Mouse (Mus musculus) Patski (cell line): ENCODE data around the gene 9930021J03Rik. TPM values are rescaled to one million over a fixed set of nuclear protein-coding genes. Genes with fewer than 3 reads are reported as not detected.

ENCODE experiments used
- ATAC-seq: fragments of 100-300 bp; one replicate; pipeline ENCODE4 v1.8.0; 2021
- CTCF ChIA-PET: fragments of 350-600 bp; sonication (Branson Sonifier 250); formaldehyde crosslinking; loops from one replicate; lab custom pipeline; 2022; ENCODE audit warnings: inconsistent platforms; lab: Charles Lee
- POLR2A ChIA-PET: fragments of 350-600 bp; sonication (Branson Sonifier 250); formaldehyde crosslinking; loops from one replicate; lab custom pipeline; 2022; ENCODE audit warnings: antibody characterized with exemption, inconsistent platforms; lab: Charles Lee
- DNase-seq: peaks from one replicate; pipeline ENCODE4 v3.0.0-alpha.2; 2011; ENCODE audit warnings: low read depth, low spot score
- H3K27me3 ChIP-seq: fragments of 371-371 bp; one replicate; pipeline ENCODE4 v1.5.1; 2021
- CTCF ChIP-seq: fragments of 100-300 bp; IDR thresholded peaks from one replicate; pipeline ENCODE4 v1.5.1; 2021
- in situ Hi-C: fragments of 300-500 bp; cut with MboI; formaldehyde crosslinking; loops from 3 replicates; pipeline ENCODE4 v1.11.1; 2018; ENCODE audit warnings: low pct_unique_long_range_greater_than_20kb, mixed read lengths
- polyA plus RNA-seq: library from polyadenylated mRNA; unstranded; gene quantifications from one replicate; pipeline ENCODE4 v1.2.3, GENCODE M21; 2021

Gene 9930021J03Rik
- polyA plus RNA-seq, 1 experiment from 2014 or later = 27.8 TPM

- in situ Hi-C loops = loop anchor here (5.0 to 25.0 kb wide), 2 partner anchors 146 to 311 kb away; no protein-coding TSS in a partner anchor
- no peaks in the 10 kb centered on the region for H3K27me3 ChIP-seq
- TF ChIP-seq CTCF = no peak
- ATAC-seq (no peak), DNase-seq (no peak)
- ChIA-PET CTCF (interaction anchor here (1.1 to 1.2 kb wide), 2 partner anchors 18 to 23 kb away, joined by 3 read pairs; no protein-coding TSS in a partner anchor), POLR2A (interaction anchor here (0.7 kb wide), 1 partner anchor 80 kb away, joined by 3 read pairs; no protein-coding TSS in a partner anchor)
Measured at GRCm38 (mm10) chr19:29676479-29677193, 129.2 kb downstream of the 9930021J03Rik start.

- ChIA-PET POLR2A (no interaction called here), CTCF (interaction anchor here (0.7 kb wide), 1 partner anchor 8 kb away, joined by 4 read pairs; no protein-coding TSS in a partner anchor)
- H3K27me3 ChIP-seq = no peaks in the 10 kb centered on the region
- in situ Hi-C loops = loop anchor here (5.0 to 25.0 kb wide), 2 partner anchors 147 to 312 kb away; no protein-coding TSS in a partner anchor
- ATAC-seq (no peak), DNase-seq (no peak)
- TF ChIP-seq CTCF = no peak
Measured at GRCm38 (mm10) chr19:29675562-29676078, 130.2 kb downstream of the 9930021J03Rik start.

- CTCF ChIA-PET = interaction anchor here (1.4 kb wide), 1 partner anchor 146 kb away, joined by 3 read pairs; no protein-coding TSS in a partner anchor
- in situ Hi-C loops = loop anchor here (5.0 to 25.0 kb wide), 2 partner anchors 147 to 312 kb away; no protein-coding TSS in a partner anchor
- no peak for ATAC-seq
- H3K27me3 ChIP-seq = no peaks in the 10 kb centered on the region
- POLR2A ChIA-PET = no interaction called here
- no peak for TF ChIP-seq CTCF
- DNase-seq = no peak
Measured at GRCm38 (mm10) chr19:29674946-29675345, 130.8 kb downstream of the 9930021J03Rik start.

- no peaks in the 10 kb centered on the region for H3K27me3 ChIP-seq
- ATAC-seq (no peak), DNase-seq (no peak)
- POLR2A ChIA-PET = no interaction called here
- in situ Hi-C loops = no loop called here
- CTCF ChIA-PET = no interaction called here
- TF ChIP-seq CTCF = no peak
Measured at GRCm38 (mm10) chr19:29672660-29673059, 133.1 kb downstream of the 9930021J03Rik start.

GRCm38 (mm10) chr19:29671160-29671559 is 134.6 kb downstream of the 9930021J03Rik start:
- no peak for DNase-seq
- ChIA-PET POLR2A (interaction anchor here (0.6 kb wide), 1 partner anchor 124 kb away, joined by 3 read pairs; no protein-coding TSS in a partner anchor), CTCF (interaction anchor here (1.6 to 2.3 kb wide), 2 partner anchors 13 to 14 kb away, joined by 4 to 6 read pairs; no protein-coding TSS in a partner anchor)
- in situ Hi-C loops = no loop called here
- H3K27me3 ChIP-seq = no peaks in the 10 kb centered on the region
- no peak for TF ChIP-seq CTCF
- no peak for ATAC-seq

GRCm38 (mm10) chr19:29670247-29670646 is 135.5 kb downstream of the 9930021J03Rik start:
- no peak for TF ChIP-seq CTCF
- in situ Hi-C loops = no loop called here
- no peak for ATAC-seq
- POLR2A ChIA-PET = interaction anchor here (0.6 kb wide), 1 partner anchor 97 kb away, joined by 3 read pairs; no protein-coding TSS in a partner anchor
- no peaks in the 10 kb centered on the region for H3K27me3 ChIP-seq
- CTCF ChIA-PET = interaction anchor here (1.1 to 2.3 kb wide), 3 partner anchors 13 to 19 kb away, joined by 4 to 6 read pairs (median 4); no protein-coding TSS in a partner anchor
- no peak for DNase-seq

GRCm38 (mm10) chr19:29668135-29668534 is 137.7 kb downstream of the 9930021J03Rik start:
- ChIA-PET CTCF (no interaction called here), POLR2A (no interaction called here)
- TF ChIP-seq CTCF = no peak
- ATAC-seq = no peak
- H3K27me3 ChIP-seq = no peaks in the 10 kb centered on the region
- DNase-seq = no peak
- in situ Hi-C loops = no loop called here

- ATAC-seq (peak; percentile 79), DNase-seq (no peak)
- CTCF ChIA-PET = no interaction called here
- POLR2A ChIA-PET = no interaction called here
- in situ Hi-C loops = no loop called here
- no peak for TF ChIP-seq CTCF
- no peaks in the 10 kb centered on the region for H3K27me3 ChIP-seq
Measured at GRCm38 (mm10) chr19:29666965-29667594, 138.7 kb downstream of the 9930021J03Rik start.

- DNase-seq = no peak
- in situ Hi-C loops = no loop called here
- CTCF ChIA-PET = no interaction called here
- H3K27me3 ChIP-seq = no peaks in the 10 kb centered on the region
- TF ChIP-seq CTCF = no peak
- POLR2A ChIA-PET = interaction anchor here (0.6 kb wide), 1 partner anchor 180 kb away, joined by 3 read pairs; no protein-coding TSS in a partner anchor
- ATAC-seq = no peak
Measured at GRCm38 (mm10) chr19:29666164-29666563, 139.6 kb downstream of the 9930021J03Rik start.

- in situ Hi-C loops = no loop called here
- ATAC-seq (no peak), DNase-seq (no peak)
- H3K27me3 ChIP-seq = no peaks in the 10 kb centered on the region
- no peak for TF ChIP-seq CTCF
- POLR2A ChIA-PET = no interaction called here
- CTCF ChIA-PET = interaction anchor here (1.2 to 1.3 kb wide), 3 partner anchors 9 to 15 kb away, joined by 3 to 4 read pairs (median 3); no protein-coding TSS in a partner anchor
Measured at GRCm38 (mm10) chr19:29664934-29665333, 140.9 kb downstream of the 9930021J03Rik start.

Other genes with a start within 250 kb of the 9930021J03Rik start
- gene Ermp1, start 157.6 kb downstream of the 9930021J03Rik start, polyA plus RNA-seq = 94.4 TPM
- 0.31 TPM for gene Mlana, start 108.2 kb downstream of the 9930021J03Rik start, polyA plus RNA-seq
- 16.1 TPM for gene Ranbp6, start 7.0 kb upstream of the 9930021J03Rik start, polyA plus RNA-seq
- 7.0 TPM for gene Il33, start 119.1 kb upstream of the 9930021J03Rik start, polyA plus RNA-seq
- not detected for gene Trpd52l3, start 197.8 kb upstream of the 9930021J03Rik start, polyA plus RNA-seq
- gene Uhrf2, start 224.5 kb upstream of the 9930021J03Rik start, polyA plus RNA-seq = 65.1 TPM